ENCODE assay signal across 8 mouse cellular contexts in the genomic region with DNA sequence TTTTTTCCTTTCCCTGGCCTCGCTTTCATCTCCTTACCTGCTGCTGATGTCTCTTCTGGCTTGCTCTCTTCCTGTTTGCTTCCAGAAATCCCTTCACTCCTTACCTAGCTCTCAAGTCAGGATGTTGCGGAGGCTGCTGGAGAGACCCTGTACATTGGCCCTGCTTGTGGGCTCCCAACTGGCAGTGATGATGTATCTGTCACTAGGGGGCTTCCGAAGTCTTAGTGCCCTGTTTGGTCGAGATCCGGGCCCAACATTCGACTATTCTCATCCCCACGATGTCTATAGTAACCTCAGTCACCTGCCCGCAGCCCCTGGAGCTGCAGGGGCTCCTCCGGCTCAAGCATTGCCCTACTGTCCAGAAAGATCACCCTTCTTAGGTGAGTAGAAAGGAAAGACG. TPM values are rescaled to one million over a fixed set of nuclear protein-coding genes. Genes with fewer than 3 reads are reported as not detected.
DNase-seq lines count a peak whose midpoint lies in the region; ATAC-seq and TF ChIP-seq lines count a peak whose summit lies in the region.
"Had no signal": no experiment of that assay in that cellular context is flagged by ENCODE, and none has a peak within 500 bp of the region (broad histone marks: within the 10 kb centered on the region; RNA-seq: fewer than 3 reads in every experiment).

No protein-coding gene starts in this region.

- peaks cover 47% of the 10 kb centered on the region for H3K36me3 ChIP-seq in embryonic facial prominence, embryonic 12.5 days
- H3K36me3 ChIP-seq in hindbrain, embryonic 15.5 days: peaks cover 32% of the 10 kb centered on the region
- H3K36me3 ChIP-seq in neural tube, embryonic 13.5 days: peaks cover 50% of the 10 kb centered on the region

- no peaks in the 10 kb centered on the region for H3K9me3 ChIP-seq in embryonic facial prominence, embryonic 12.5 days
- H3K9me3 ChIP-seq in hindbrain, embryonic 15.5 days: no peaks in the 10 kb centered on the region
- no peaks in the 10 kb centered on the region for H3K9me3 ChIP-seq in neural tube, embryonic 13.5 days

- DNase-seq in layer of hippocampus, adult 2 months (ENCODE audit: low spot score in 2 of 2): no peak
- DNase-seq in layer of hippocampus, adult 18-20 months (ENCODE audit: low spot score in 2 of 2): no peak
- no peak for DNase-seq in adrenal gland, adult 8-10 months
- DNase-seq in adrenal gland, adult 2 months: no peak
- DNase-seq: thymus, adult 18-20 months had no signal

- no peak for ATAC-seq in embryonic facial prominence, embryonic 12.5 days (ENCODE audit: insufficient number of reproducible peaks, insufficient read depth, low FRiP score, low TSS enrichment)
- ATAC-seq in hindbrain, embryonic 15.5 days (ENCODE audit: low FRiP score, low read depth): no peak
- ATAC-seq in neural tube, embryonic 13.5 days (ENCODE audit: low read depth): no peak

- peaks cover 15% of the 10 kb centered on the region; the same call in 1 of the 2 replicates for H3K4me1 ChIP-seq in embryonic facial prominence, embryonic 12.5 days
- H3K4me1 ChIP-seq in hindbrain, embryonic 15.5 days (replicated peaks): peaks cover 28% of the 10 kb centered on the region
- H3K4me1 ChIP-seq in neural tube, embryonic 13.5 days (replicated peaks): peaks cover 32% of the 10 kb centered on the region

- no peak overlapping the region for H3K9ac ChIP-seq in embryonic facial prominence, embryonic 12.5 days
- peak overlapping the region; percentile 91; the same call in 1 of the 2 replicates for H3K9ac ChIP-seq in hindbrain, embryonic 15.5 days
- H3K9ac ChIP-seq in neural tube, embryonic 13.5 days: 0 out of 2 replicates have a peak overlapping the region, but pooled peaks have one; percentile 88

- peak overlapping the region; percentile 91; the same call in 1 of the 2 replicates for H3K4me2 ChIP-seq in embryonic facial prominence, embryonic 12.5 days (replicated peaks)
- H3K4me2 ChIP-seq in hindbrain, embryonic 15.5 days: peak overlapping the region; percentile 89
- H3K4me2 ChIP-seq in neural tube, embryonic 13.5 days: peak overlapping the region; percentile 98

- peak overlapping the region; percentile 81; the same call in 1 of the 2 replicates for H3K4me3 ChIP-seq in layer of hippocampus, adult 2 months
- no peak overlapping the region for H3K4me3 ChIP-seq in embryonic facial prominence, embryonic 12.5 days
- no peak overlapping the region for H3K4me3 ChIP-seq in hindbrain, embryonic 15.5 days
- H3K4me3 ChIP-seq in neural tube, embryonic 13.5 days: peak overlapping the region; percentile 88; the same call in 1 of the 2 replicates

- H3K27ac ChIP-seq in layer of hippocampus, adult 2 months: no peak overlapping the region; the same call in 1 of the 2 replicates
- H3K27ac ChIP-seq in embryonic facial prominence, embryonic 12.5 days: no peak overlapping the region
- H3K27ac ChIP-seq in hindbrain, embryonic 15.5 days (replicated peaks): no peak overlapping the region
- no peak overlapping the region for H3K27ac ChIP-seq in neural tube, embryonic 13.5 days (replicated peaks)

- peak; percentile 32 for TF ChIP-seq CTCF in layer of hippocampus, adult 2 months (conservative IDR thresholded peaks at IDR 0.05)

- WGBS in embryonic facial prominence, embryonic 12.5 days: 75% methylated on average over 10 of the region's 10 CpGs
- WGBS in hindbrain, embryonic 15.5 days: 78% methylated on average over 10 of the region's 10 CpGs
- WGBS in neural tube, embryonic 13.5 days: 77% methylated on average over 10 of the region's 10 CpGs

- H3K27me3 ChIP-seq in embryonic facial prominence, embryonic 12.5 days: no peaks in the 10 kb centered on the region
- H3K27me3 ChIP-seq in hindbrain, embryonic 15.5 days: no peaks in the 10 kb centered on the region
- no peaks in the 10 kb centered on the region for H3K27me3 ChIP-seq in neural tube, embryonic 13.5 days

RNA-seq across cellular contexts. Expression of a gene that starts 1.5 kb away (rescaled TPM):
- 10 to 100 TPM; 73.1 to 79.3 TPM for total RNA-seq in layer of hippocampus, adult 2 months (2021)
- 10 to 100 TPM; 71.0 to 71.4 TPM for total RNA-seq in layer of hippocampus, adult 18-20 months (2021)
- polyA plus RNA-seq in embryonic facial prominence, embryonic 12.5 days (2016; fragmentation: Nextera tagmentation; extraction: Ambion mirVana): 86.0 and 89.3 TPM in 2 replicates
- 105 and 107 TPM in 2 replicates for polyA plus RNA-seq in hindbrain, embryonic 15.5 days (2015; fragmentation: Nextera tagmentation; extraction: Ambion mirVana)
- 94.0 and 97.8 TPM in 2 replicates for polyA plus RNA-seq in neural tube, embryonic 13.5 days (2015; fragmentation: Nextera tagmentation; extraction: Ambion mirVana)
- total RNA-seq in adrenal gland, adult 8-10 months (2022): 10 to 100 TPM; 28.5 to 44.8 (median 43.0) TPM
- total RNA-seq in adrenal gland, adult 2 months (2021): 10 to 100 TPM; 30.3 to 33.4 TPM
- polyA plus RNA-seq in adrenal gland, adult 2 months (2012; rRNA removed): 53.0 and 56.7 TPM in 2 replicates

RNA-seq across cellular contexts. Expression of a gene that starts 9.4 kb away (rescaled TPM):
- 10 to 100 TPM; 31.2 to 42.1 TPM for total RNA-seq in layer of hippocampus, adult 2 months (2021)
- total RNA-seq in layer of hippocampus, adult 18-20 months (2021): 10 to 100 TPM; 23.2 to 25.3 TPM
- 75.4 and 79.1 TPM in 2 replicates for polyA plus RNA-seq in embryonic facial prominence, embryonic 12.5 days (2016; fragmentation: Nextera tagmentation; extraction: Ambion mirVana)
- polyA plus RNA-seq in hindbrain, embryonic 15.5 days (2015; fragmentation: Nextera tagmentation; extraction: Ambion mirVana): 44.2 and 53.6 TPM in 2 replicates
- polyA plus RNA-seq in neural tube, embryonic 13.5 days (2015; fragmentation: Nextera tagmentation; extraction: Ambion mirVana): 43.1 and 47.2 TPM in 2 replicates
- 10 to 100 TPM; 39.7 to 86.2 (median 65.6) TPM for total RNA-seq in adrenal gland, adult 8-10 months (2022)
- total RNA-seq in adrenal gland, adult 2 months (2021): 10 to 100 TPM; 28.6 to 32.2 TPM
- 44.2 and 55.0 TPM in 2 replicates for polyA plus RNA-seq in adrenal gland, adult 2 months (2012; rRNA removed)

RNA-seq across cellular contexts. Expression of a gene that starts 16.2 kb away (rescaled TPM):
- total RNA-seq in layer of hippocampus, adult 2 months (2021): 10 to 100 TPM; 61.9 to 76.6 TPM
- total RNA-seq in layer of hippocampus, adult 18-20 months (2021): 10 to 100 TPM; 60.9 to 61.3 TPM
- polyA plus RNA-seq in embryonic facial prominence, embryonic 12.5 days (2016; fragmentation: Nextera tagmentation; extraction: Ambion mirVana): 135 and 139 TPM in 2 replicates
- polyA plus RNA-seq in hindbrain, embryonic 15.5 days (2015; fragmentation: Nextera tagmentation; extraction: Ambion mirVana): 99.8 and 106 TPM in 2 replicates
- 89.3 and 97.3 TPM in 2 replicates for polyA plus RNA-seq in neural tube, embryonic 13.5 days (2015; fragmentation: Nextera tagmentation; extraction: Ambion mirVana)
- 10 to 100 TPM; 39.3 to 64.7 (median 52.0) TPM for total RNA-seq in adrenal gland, adult 8-10 months (2022)
- 10 to 100 TPM; 37.5 to 44.9 TPM for total RNA-seq in adrenal gland, adult 2 months (2021)
- polyA plus RNA-seq in adrenal gland, adult 2 months (2012; rRNA removed): 61.3 and 61.5 TPM in 2 replicates

RNA-seq across cellular contexts. Expression of a gene that starts 20.4 kb away (rescaled TPM):
- 100 to 1,000 TPM; 254 to 273 TPM for total RNA-seq in layer of hippocampus, adult 2 months (2021)
- 100 to 1,000 TPM; 270 to 277 TPM for total RNA-seq in layer of hippocampus, adult 18-20 months (2021)
- 236 and 243 TPM in 2 replicates for polyA plus RNA-seq in embryonic facial prominence, embryonic 12.5 days (2016; fragmentation: Nextera tagmentation; extraction: Ambion mirVana)
- polyA plus RNA-seq in hindbrain, embryonic 15.5 days (2015; fragmentation: Nextera tagmentation; extraction: Ambion mirVana): 233 and 245 TPM in 2 replicates
- polyA plus RNA-seq in neural tube, embryonic 13.5 days (2015; fragmentation: Nextera tagmentation; extraction: Ambion mirVana): 257 and 263 TPM in 2 replicates
- total RNA-seq in adrenal gland, adult 8-10 months (2022): 100 to 1,000 TPM; 609 to 713 (median 672) TPM
- total RNA-seq in adrenal gland, adult 2 months (2021): 100 to 1,000 TPM; 558 to 829 TPM
- polyA plus RNA-seq in adrenal gland, adult 2 months (2012; rRNA removed): 210 and 224 TPM in 2 replicates

RNA-seq across cellular contexts. Expression of a gene that starts 21.4 kb away (rescaled TPM):
- total RNA-seq in layer of hippocampus, adult 2 months (2021): 10 to 100 TPM in 1 of 2 experiments, 1 to 10 TPM in 1; 9.6 to 10.9 TPM
- 10 to 100 TPM; 10.9 to 11.9 TPM for total RNA-seq in layer of hippocampus, adult 18-20 months (2021)
- polyA plus RNA-seq in embryonic facial prominence, embryonic 12.5 days (2016; fragmentation: Nextera tagmentation; extraction: Ambion mirVana): 18.2 and 18.6 TPM in 2 replicates
- polyA plus RNA-seq in hindbrain, embryonic 15.5 days (2015; fragmentation: Nextera tagmentation; extraction: Ambion mirVana): 5.6 and 6.2 TPM in 2 replicates
- polyA plus RNA-seq in neural tube, embryonic 13.5 days (2015; fragmentation: Nextera tagmentation; extraction: Ambion mirVana): 3.0 and 4.3 TPM in 2 replicates
- total RNA-seq in adrenal gland, adult 8-10 months (2022): under 1 TPM; 0.46 to 0.80 (median 0.60) TPM
- 1 to 10 TPM; 1.1 to 1.3 TPM for total RNA-seq in adrenal gland, adult 2 months (2021)
- polyA plus RNA-seq in adrenal gland, adult 2 months (2012; rRNA removed): 1.7 and 2.8 TPM in 2 replicates

Comparison
In these comparisons a context has a peak if more than half of its experiments do, and no peak if none do; other contexts are left out.
1. H3K4me3 ChIP-seq: peak in layer of hippocampus, adult 2 months (single experiment) and neural tube, embryonic 13.5 days (single experiment); none in embryonic facial prominence, embryonic 12.5 days (single experiment) and hindbrain, embryonic 15.5 days (single experiment).
2. Peak in every context shown above with its lines, with median percentiles within 50 percentile points of each other: H3K4me2 ChIP-seq.